ENCODE assay signal across 29 mouse cellular contexts in the genomic region with DNA sequence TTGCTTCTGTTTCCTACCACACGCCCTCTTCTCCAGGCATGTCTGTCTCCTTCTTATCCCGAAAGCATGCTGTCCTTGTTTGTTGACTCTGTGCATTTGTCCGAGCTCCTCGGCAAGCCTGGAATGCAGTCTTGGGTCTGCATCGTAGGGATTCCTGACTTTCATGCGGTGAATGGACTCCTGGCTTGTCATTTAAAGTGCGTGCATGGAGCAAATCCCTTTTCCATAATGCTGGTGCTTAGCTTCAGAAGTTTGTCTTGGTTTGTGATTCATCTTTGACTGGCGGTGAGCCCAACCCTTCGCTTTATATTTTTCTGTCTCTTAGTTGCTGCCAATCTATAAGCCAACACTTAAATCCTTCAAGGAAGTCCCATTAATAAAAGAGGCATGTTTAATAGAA.
DNase-seq lines count a peak whose midpoint lies in the region; ATAC-seq and TF ChIP-seq lines count a peak whose summit lies in the region.
"Had no signal": no experiment of that assay in that cellular context is flagged by ENCODE, and none has a peak within 500 bp of the region (broad histone marks: within the 10 kb centered on the region; RNA-seq: fewer than 3 reads in every experiment).

No protein-coding gene starts in this region.

- TF ChIP-seq CTCF in lung, embryonic 14.5 days (IDR thresholded peaks at IDR 0.05; ENCODE audit: low read depth) = no peak

- no peaks in the 10 kb centered on the region for H3K36me3 ChIP-seq in lung, embryonic 14.5 days (ENCODE audit: insufficient read depth)
- H3K36me3 ChIP-seq in myocyte (ENCODE audit: control insufficient read depth, insufficient read depth) = no peaks in the 10 kb centered on the region
- H3K36me3 ChIP-seq in hindbrain, embryonic 16.5 days (ENCODE audit: control insufficient read depth, insufficient read depth, low read length) = no peaks in the 10 kb centered on the region
- H3K36me3 ChIP-seq: hindbrain, embryonic 13.5 days; liver, embryonic 12.5 days; midbrain, embryonic 13.5 days; neural tube, embryonic 15.5 days had no signal

- H3K4me2 ChIP-seq in lung, embryonic 14.5 days = no peak overlapping the region
- H3K4me2 ChIP-seq in myocyte (ENCODE audit: low read depth) = peak overlapping the region; percentile 40
- H3K4me2 ChIP-seq in hindbrain, embryonic 16.5 days (ENCODE audit: low read length) = no peak overlapping the region
- H3K4me2 ChIP-seq: heart, embryonic 11.5 days; hindbrain, embryonic 13.5 days; liver, embryonic 12.5 days; midbrain, embryonic 13.5 days; neural tube, embryonic 15.5 days had no signal

- peak; percentile 13 for DNase-seq in embryo, embryonic 10 days (ENCODE audit: low spot score)
- DNase-seq in embryo, embryonic 9.5 days (ENCODE audit: extremely low spot score) = no peak
- peak; percentile 62 for DNase-seq in lung, embryonic 14.5 days
- no peak for DNase-seq in lung, postnatal 36 days
- peak; percentile 75 for DNase-seq in NIH3T3 (ENCODE audit: low read depth)
- no peak for DNase-seq in gastrocnemius, postnatal 25 days
- DNase-seq: adrenal gland, postnatal 14 days; cerebellum, adult 9-10 months; cerebellum, postnatal 36 days; gastrocnemius, postnatal 10 days; heart, postnatal 36 days; kidney, adult 9 months; kidney, postnatal 10 days; layer of hippocampus, postnatal 36 days; left cerebral cortex, postnatal 4 days; liver, postnatal 0 days; right cerebral cortex, postnatal 4 days had no signal

- H3K4me3 ChIP-seq in lung, embryonic 14.5 days (ENCODE audit: low read depth, low read length) = no peak overlapping the region
- no peak overlapping the region for H3K4me3 ChIP-seq in myocyte
- H3K4me3 ChIP-seq in hindbrain, embryonic 16.5 days (ENCODE audit: low read length) = no peak overlapping the region
- H3K4me3 ChIP-seq: erythroblast, embryonic 14.5 days; hindbrain, embryonic 13.5 days; liver, embryonic 12.5 days; midbrain, embryonic 13.5 days; neural tube, embryonic 15.5 days had no signal

- no peaks in the 10 kb centered on the region for H3K79me2 ChIP-seq in myocyte (ENCODE audit: control insufficient read depth, insufficient read depth)

- no peak overlapping the region for H3K9ac ChIP-seq in lung, embryonic 14.5 days
- H3K9ac ChIP-seq in hindbrain, embryonic 16.5 days (ENCODE audit: low read depth, low read length) = no peak overlapping the region
- H3K9ac ChIP-seq: hindbrain, embryonic 13.5 days; liver, embryonic 12.5 days; liver, postnatal 0 days; midbrain, embryonic 13.5 days; neural tube, embryonic 15.5 days had no signal

- no peak overlapping the region for H3K27ac ChIP-seq in lung, embryonic 14.5 days (ENCODE audit: low read depth)
- H3K27ac ChIP-seq in hindbrain, embryonic 16.5 days (ENCODE audit: low read depth, low read length) = no peak overlapping the region
- H3K27ac ChIP-seq: hindbrain, embryonic 13.5 days; liver, embryonic 12.5 days; macrophage; midbrain, embryonic 13.5 days; neural tube, embryonic 15.5 days had no signal

- TF ChIP-seq POLR2A in myocyte (IDR thresholded peaks at IDR 0.05; ENCODE audit: insufficient read length, low read depth) = no peak

- H3ac ChIP-seq in myocyte (ENCODE audit: control insufficient read depth, insufficient read length) = no peak overlapping the region

- no peaks in the 10 kb centered on the region for H3K9me3 ChIP-seq in lung, embryonic 14.5 days (ENCODE audit: low read depth, low read length)
- H3K9me3 ChIP-seq in hindbrain, embryonic 16.5 days (ENCODE audit: control insufficient read depth, low read length) = no peaks in the 10 kb centered on the region
- H3K9me3 ChIP-seq: hindbrain, embryonic 13.5 days; liver, embryonic 12.5 days; midbrain, embryonic 13.5 days; neural tube, embryonic 15.5 days had no signal

- 20% methylated on average over 9 of the region's 9 CpGs for WGBS in lung, embryonic 14.5 days
- 66% methylated on average over 9 of the region's 9 CpGs for WGBS in hindbrain, embryonic 16.5 days

- H3K27me3 ChIP-seq in lung, embryonic 14.5 days (ENCODE audit: insufficient read depth, low read length) = no peaks in the 10 kb centered on the region
- H3K27me3 ChIP-seq in myocyte (ENCODE audit: control insufficient read depth, insufficient read depth, insufficient read length) = no peaks in the 10 kb centered on the region
- no peaks in the 10 kb centered on the region for H3K27me3 ChIP-seq in hindbrain, embryonic 16.5 days (replicated peaks; ENCODE audit: control insufficient read depth, insufficient read depth, low read length)
- H3K27me3 ChIP-seq: hindbrain, embryonic 13.5 days; liver, embryonic 12.5 days; midbrain, embryonic 13.5 days; neural tube, embryonic 15.5 days had no signal

- no peak for ATAC-seq in lung, embryonic 14.5 days (ENCODE audit: insufficient read depth)
- ATAC-seq in hindbrain, embryonic 16.5 days = no peak
- ATAC-seq: forebrain, embryonic 16.5 days; intestine, postnatal 0 days; liver, embryonic 12.5 days; liver, postnatal 0 days; lung, postnatal 0 days; midbrain, embryonic 13.5 days had no signal

- 0 out of 2 replicates have a peak, but pooled peaks cover 5% of the 10 kb centered on the region for H3K4me1 ChIP-seq in lung, embryonic 14.5 days (ENCODE audit: insufficient read depth)
- no peaks in the 10 kb centered on the region for H3K4me1 ChIP-seq in hindbrain, embryonic 16.5 days (ENCODE audit: control insufficient read depth, insufficient read depth, low read depth, low read length)
- H3K4me1 ChIP-seq: hindbrain, embryonic 13.5 days; liver, embryonic 12.5 days; midbrain, embryonic 13.5 days; neural tube, embryonic 15.5 days had no signal

TF ChIP-seq in myocyte, 11 proteins besides CTCF, POLR2A, EP300 and RAD21:
- TF ChIP-seq POLR2AphosphoS2 (IDR thresholded peaks at IDR 0.05; ENCODE audit: insufficient read length, low read depth) (no peak), CEBPB (IDR thresholded peaks at IDR 0.05; ENCODE audit: insufficient read depth, poor library complexity, severe bottlenecking) (no peak), MYOD1 (IDR thresholded peaks at IDR 0.05; ENCODE audit: control insufficient read depth in 1 of 3, insufficient read length in 2 of 3, low read depth in 2 of 3) (no peak), USF1 (IDR thresholded peaks at IDR 0.05; ENCODE audit: low read depth) (no peak), REST (IDR thresholded peaks at IDR 0.05; ENCODE audit: insufficient read depth, insufficient read length) (no peak), MYOG (IDR thresholded peaks at IDR 0.05; ENCODE audit: control insufficient read depth in 1 of 3, insufficient read depth in 1 of 3, insufficient read length in 2 of 3, low read depth in 2 of 3) (no peak), SRF (IDR thresholded peaks at IDR 0.05; ENCODE audit: control insufficient read depth, insufficient read length, low read depth) (no peak), TCF3 (IDR thresholded peaks at IDR 0.05; ENCODE audit: insufficient read length, low read depth) (no peak), TCF12 (IDR thresholded peaks at IDR 0.05; ENCODE audit: insufficient read depth, poor library complexity, severe bottlenecking) (no peak), MAX (IDR thresholded peaks at IDR 0.05; ENCODE audit: low read depth) (no peak), E2F4 (IDR thresholded peaks at IDR 0.05; ENCODE audit: insufficient read depth) (no peak)

Comparison
In these comparisons a context has a peak if more than half of its experiments do, and no peak if none do; other contexts are left out.
1. DNase-seq: peak in embryo, embryonic 10 days (single experiment), lung, embryonic 14.5 days (single experiment) and NIH3T3 (single experiment); none in embryo, embryonic 9.5 days (single experiment), lung, postnatal 36 days (single experiment) and gastrocnemius, postnatal 25 days (single experiment).